Mouse (Mus musculus): Measurements from ENCODE around the gene 3110082I17Rik. TPM values are rescaled to one million over a fixed set of nuclear protein-coding genes. Genes with fewer than 3 reads are reported as not detected.
A peak's percentile ranks its signal among the peaks of the same experiment; 100 is the strongest.

The 3110082I17Rik gene
- polyA plus RNA-seq, 1 experiment from 2014 or later: 37.2 TPM

GRCm38 (mm10) chr5:139380385-139381248 is 79.7 kb downstream of the 3110082I17Rik start:
- Histone ChIP-seq H3K36me3 (no peaks in the 10 kb centered on the region), H3K4me1 (peaks cover 47% of the 10 kb centered on the region), H3K4me3 (replicated peaks) (peak overlapping the region; percentile 65), H3K4me2 (peak overlapping the region; percentile 93), H3K27me3 (replicated peaks) (no peaks in the 10 kb centered on the region), H3K27ac (peak overlapping the region; percentile 79), H3K9ac (peak overlapping the region; percentile 47), H3K9me3 (no peaks in the 10 kb centered on the region)
- peak; percentile 81 for ATAC-seq (ENCODE audit: insufficient read depth, low FRiP score, low read depth)
- 2% methylated on average over 71 of the region's 73 CpGs for WGBS

- Histone ChIP-seq H3K27ac (peak overlapping the region; percentile 79), H3K4me1 (peaks cover 47% of the 10 kb centered on the region), H3K4me2 (peak overlapping the region; percentile 93), H3K9ac (no peak overlapping the region), H3K4me3 (replicated peaks) (peak overlapping the region; percentile 65), H3K27me3 (replicated peaks) (no peaks in the 10 kb centered on the region), H3K36me3 (no peaks in the 10 kb centered on the region), H3K9me3 (no peaks in the 10 kb centered on the region)
- WGBS: 17% methylated on average over 8 of the region's 8 CpGs
- peak; percentile 5; the same call in 1 of the 2 replicates for ATAC-seq (ENCODE audit: insufficient read depth, low FRiP score, low read depth)
Observed at GRCm38 (mm10) chr5:139379771-139380384, 80.4 kb downstream of the 3110082I17Rik start.

- H3K4me3 ChIP-seq (replicated peaks): no peak overlapping the region
- H3K36me3 ChIP-seq: no peaks in the 10 kb centered on the region
- peak overlapping the region; percentile 79 for H3K27ac ChIP-seq
- H3K9me3 ChIP-seq: no peaks in the 10 kb centered on the region
- H3K9ac ChIP-seq: no peak overlapping the region
- H3K27me3 ChIP-seq (replicated peaks): no peaks in the 10 kb centered on the region
- ATAC-seq (ENCODE audit: insufficient read depth, low FRiP score, low read depth): peak; percentile 12; the same call in 1 of the 2 replicates
- peak overlapping the region; percentile 12; the same call in 1 of the 2 replicates for H3K4me2 ChIP-seq
- H3K4me1 ChIP-seq: peaks cover 49% of the 10 kb centered on the region
- WGBS: 38% methylated on average over 21 of the region's 21 CpGs
Observed at GRCm38 (mm10) chr5:139378986-139379629, 81.2 kb downstream of the 3110082I17Rik start.

- 78% methylated on average over 7 of the region's 7 CpGs for WGBS
- no peak overlapping the region for H3K4me3 ChIP-seq (replicated peaks)
- peaks cover 51% of the 10 kb centered on the region for H3K4me1 ChIP-seq
- no peaks in the 10 kb centered on the region for H3K27me3 ChIP-seq (replicated peaks)
- H3K9ac ChIP-seq: no peak overlapping the region
- peak overlapping the region; percentile 72; the same call in 1 of the 2 replicates for H3K27ac ChIP-seq
- H3K4me2 ChIP-seq: no peak overlapping the region
- no peaks in the 10 kb centered on the region for H3K36me3 ChIP-seq
- ATAC-seq (ENCODE audit: insufficient read depth, low FRiP score, low read depth): no peak
- H3K9me3 ChIP-seq: no peaks in the 10 kb centered on the region
Observed at GRCm38 (mm10) chr5:139378271-139378556, 82.1 kb downstream of the 3110082I17Rik start.

GRCm38 (mm10) chr5:139377468-139378270 is 82.7 kb downstream of the 3110082I17Rik start, which contains the start of gene Gpr146:
Gpr146 (plus strand) TSS chr5:139377697.
- no peak within 1 kb of the TSS for H3K4me3 ChIP-seq (replicated peaks)
- no peak within 1 kb of the TSS for H3K4me2 ChIP-seq
- peak within 1 kb of the TSS; percentile 79 for H3K27ac ChIP-seq
- H3K36me3 ChIP-seq: no peaks in the 10 kb centered on the region
- WGBS: 53% methylated on average over 18 of the region's 18 CpGs
- ATAC-seq (ENCODE audit: insufficient read depth, low FRiP score, low read depth): no peak
- H3K9me3 ChIP-seq: no peaks in the 10 kb centered on the region
- H3K9ac ChIP-seq: no peak within 1 kb of the TSS
- H3K4me1 ChIP-seq: peaks cover 55% of the 10 kb centered on the region
- no peaks in the 10 kb centered on the region for H3K27me3 ChIP-seq (replicated peaks)

GRCm38 (mm10) chr5:139374841-139375240 is 85.5 kb downstream of the 3110082I17Rik start:
- H3K4me1 ChIP-seq: peaks cover 52% of the 10 kb centered on the region
- H3K4me3 ChIP-seq (replicated peaks): no peak overlapping the region

GRCm38 (mm10) chr5:139373889-139374444 is 86.4 kb downstream of the 3110082I17Rik start:
- 74% methylated on average over 6 of the region's 6 CpGs for WGBS
- Histone ChIP-seq H3K27me3 (replicated peaks) (no peaks in the 10 kb centered on the region), H3K9ac (no peak overlapping the region), H3K36me3 (no peaks in the 10 kb centered on the region), H3K4me3 (replicated peaks) (no peak overlapping the region), H3K9me3 (no peaks in the 10 kb centered on the region), H3K4me2 (no peak overlapping the region), H3K27ac (no peak overlapping the region), H3K4me1 (peaks cover 43% of the 10 kb centered on the region)
- ATAC-seq (ENCODE audit: insufficient read depth, low FRiP score, low read depth): no peak

More at GRCm38 (mm10) chr5:139374841-139375240, 85.5 kb downstream of the 3110082I17Rik start:
- no peak overlapping the region for H3K4me2 ChIP-seq
- no peaks in the 10 kb centered on the region for H3K36me3 ChIP-seq
- no peak overlapping the region for H3K27ac ChIP-seq
- no peak for ATAC-seq (ENCODE audit: insufficient read depth, low FRiP score, low read depth)
- no peaks in the 10 kb centered on the region for H3K27me3 ChIP-seq (replicated peaks)
- no peak overlapping the region for H3K9ac ChIP-seq
- 72% methylated on average over 2 of the region's 2 CpGs for WGBS
- no peaks in the 10 kb centered on the region for H3K9me3 ChIP-seq

GRCm38 (mm10) chr5:139373126-139373525 is 87.2 kb downstream of the 3110082I17Rik start:
- no peak for ATAC-seq (ENCODE audit: insufficient read depth, low FRiP score, low read depth)
- H3K36me3 ChIP-seq: no peaks in the 10 kb centered on the region
- H3K27me3 ChIP-seq (replicated peaks): no peaks in the 10 kb centered on the region
- no peaks in the 10 kb centered on the region for H3K9me3 ChIP-seq
- no peak overlapping the region for H3K27ac ChIP-seq
- 78% methylated on average over 3 of the region's 3 CpGs for WGBS
- peaks cover 43% of the 10 kb centered on the region for H3K4me1 ChIP-seq
- H3K4me2 ChIP-seq: no peak overlapping the region
- no peak overlapping the region for H3K4me3 ChIP-seq (replicated peaks)
- no peak overlapping the region for H3K9ac ChIP-seq

GRCm38 (mm10) chr5:139371631-139372401 is 88.5 kb downstream of the 3110082I17Rik start:
- ATAC-seq (ENCODE audit: insufficient read depth, low FRiP score, low read depth): peak; percentile 91
- peak overlapping the region; percentile 73 for H3K9ac ChIP-seq
- H3K27ac ChIP-seq: peak overlapping the region; percentile 79
- peaks cover 37% of the 10 kb centered on the region for H3K4me1 ChIP-seq
- H3K36me3 ChIP-seq: no peaks in the 10 kb centered on the region
- H3K9me3 ChIP-seq: no peaks in the 10 kb centered on the region
- 1% methylated on average over 39 of the region's 39 CpGs for WGBS
- peak overlapping the region; percentile 73 for H3K4me2 ChIP-seq
- H3K27me3 ChIP-seq (replicated peaks): no peaks in the 10 kb centered on the region
- H3K4me3 ChIP-seq (replicated peaks): peak overlapping the region; percentile 58

GRCm38 (mm10) chr5:139371118-139371517 is 89.2 kb downstream of the 3110082I17Rik start:
- WGBS: 60% methylated on average over 5 of the region's 5 CpGs
- no peak for ATAC-seq (ENCODE audit: insufficient read depth, low FRiP score, low read depth)

More at GRCm38 (mm10) chr5:139371118-139371517, 89.2 kb downstream of the 3110082I17Rik start:
- peak overlapping the region; percentile 58; the same call in 1 of the 2 replicates for H3K4me3 ChIP-seq (replicated peaks)
- H3K4me2 ChIP-seq: peak overlapping the region; percentile 73
- H3K36me3 ChIP-seq: no peaks in the 10 kb centered on the region
- no peaks in the 10 kb centered on the region for H3K27me3 ChIP-seq (replicated peaks)
- H3K9ac ChIP-seq: no peak overlapping the region
- H3K4me1 ChIP-seq: peaks cover 33% of the 10 kb centered on the region
- no peak overlapping the region for H3K27ac ChIP-seq
- H3K9me3 ChIP-seq: no peaks in the 10 kb centered on the region

All from stomach, embryonic 15.5 days (tissue).